Mouse (Mus musculus): ENCODE results near the gene Spp1. TPM values are rescaled to one million over a fixed set of nuclear protein-coding genes. Genes with fewer than 3 reads are reported as not detected.
A peak's percentile ranks its signal among the peaks of the same experiment; 100 is the strongest.

The Spp1 gene
- total RNA-seq (2021), result under 1 TPM; 0.45 to 0.61 TPM

DNA sequence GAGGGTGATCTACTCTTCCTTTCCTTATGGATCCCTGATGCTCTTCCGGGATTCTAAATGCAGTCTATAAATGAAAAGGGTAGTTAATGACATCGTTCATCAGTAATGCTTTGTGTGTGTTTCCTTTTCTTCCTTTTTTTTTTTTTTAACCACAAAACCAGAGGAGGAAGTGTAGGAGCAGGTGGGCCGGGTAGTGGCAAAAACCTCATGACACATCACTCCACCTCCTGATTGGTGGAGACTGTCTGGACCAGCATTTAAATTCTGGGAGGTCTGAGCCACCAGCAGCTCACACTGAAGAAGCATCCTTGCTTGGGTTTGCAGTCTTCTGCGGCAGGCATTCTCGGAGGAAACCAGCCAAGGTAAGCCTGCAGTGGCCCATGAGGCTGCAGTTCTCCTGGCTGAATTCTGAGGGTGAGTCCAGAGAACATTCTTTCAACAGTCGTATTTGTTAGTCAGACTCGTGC, at the start of gene Spp1:
Spp1 (plus strand) TSS at position 284 of the 467 bp plus-strand sequence.
- no peak for DNase-seq

DNA sequence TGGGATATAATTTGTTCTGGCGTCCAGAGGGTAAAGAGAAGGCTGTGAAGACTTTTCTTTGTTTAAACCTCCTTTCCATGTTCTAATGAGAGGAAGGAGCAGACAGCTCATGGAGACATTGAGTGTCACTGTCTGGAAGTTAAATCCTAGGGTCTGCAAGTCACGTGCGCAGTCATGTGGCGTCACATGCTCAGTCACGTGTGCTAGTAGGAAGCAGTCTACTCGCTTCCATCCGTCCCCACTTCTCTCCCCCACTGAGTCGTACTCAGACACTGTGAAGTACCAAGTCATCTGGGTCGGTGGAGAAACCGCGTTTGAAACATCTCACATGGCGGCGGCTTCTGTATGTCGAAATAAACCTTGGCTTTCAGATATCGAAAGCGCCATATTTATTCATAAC, 49.4 kb upstream of the Spp1 start:
- no peak for DNase-seq

DNA sequence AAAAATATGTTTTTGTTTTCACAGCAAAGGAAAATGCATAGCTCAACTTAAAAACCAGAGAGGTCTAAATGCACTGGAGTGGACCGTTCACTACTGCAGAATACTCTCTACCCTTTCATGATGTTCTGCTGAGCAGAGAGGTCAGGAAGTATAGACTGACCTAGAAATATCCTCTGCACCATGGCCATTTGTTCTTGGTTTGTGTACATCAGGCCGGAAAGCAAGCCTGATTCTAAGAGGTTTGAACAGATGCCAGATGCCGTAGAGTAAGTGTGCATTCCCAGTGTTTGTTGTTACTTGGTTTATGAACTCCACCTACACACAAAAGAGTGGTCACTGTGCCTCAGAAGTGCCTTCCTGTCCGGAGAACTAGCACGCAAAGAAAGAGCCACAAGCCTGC, 48.0 kb upstream of the Spp1 start:
- no peak for DNase-seq

DNA sequence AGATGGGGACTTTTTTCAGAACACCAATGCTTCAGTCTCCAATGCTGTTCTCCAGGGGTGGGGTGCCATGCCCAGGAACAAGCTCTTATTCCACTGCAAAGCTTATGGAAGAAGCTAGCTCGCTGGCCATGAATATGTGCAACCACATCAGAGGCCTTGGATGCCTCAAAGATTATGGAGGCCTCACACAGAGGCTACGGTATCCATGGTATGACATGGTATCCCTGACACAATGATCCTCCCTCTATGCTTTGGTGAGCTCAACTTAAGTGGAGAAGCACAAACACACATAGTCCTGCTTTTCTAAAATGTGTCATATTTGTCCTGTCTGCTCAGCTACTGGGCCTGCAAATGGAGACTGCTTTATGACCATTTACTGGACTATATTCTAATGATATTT, 44.0 kb upstream of the Spp1 start:
- no peak for DNase-seq

DNA sequence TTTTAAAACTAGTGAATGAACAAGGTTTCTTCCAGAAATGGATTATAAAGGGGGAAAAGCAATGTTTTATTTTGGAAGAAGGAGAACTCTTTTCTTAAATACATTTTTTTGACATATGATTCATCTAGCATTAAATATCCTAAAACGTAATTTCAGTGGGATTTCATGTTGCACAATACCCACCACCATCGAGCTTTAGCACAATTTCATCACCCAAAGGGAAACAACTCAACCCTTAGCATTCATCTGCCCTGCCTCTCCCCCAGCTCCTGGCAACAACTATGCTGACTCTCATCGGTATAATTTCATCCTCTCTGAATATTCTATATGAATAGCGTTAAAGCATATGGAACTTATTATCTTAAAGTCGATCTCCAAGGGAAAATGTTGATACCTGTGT, 42.1 kb upstream of the Spp1 start:
- no peak for DNase-seq

DNA sequence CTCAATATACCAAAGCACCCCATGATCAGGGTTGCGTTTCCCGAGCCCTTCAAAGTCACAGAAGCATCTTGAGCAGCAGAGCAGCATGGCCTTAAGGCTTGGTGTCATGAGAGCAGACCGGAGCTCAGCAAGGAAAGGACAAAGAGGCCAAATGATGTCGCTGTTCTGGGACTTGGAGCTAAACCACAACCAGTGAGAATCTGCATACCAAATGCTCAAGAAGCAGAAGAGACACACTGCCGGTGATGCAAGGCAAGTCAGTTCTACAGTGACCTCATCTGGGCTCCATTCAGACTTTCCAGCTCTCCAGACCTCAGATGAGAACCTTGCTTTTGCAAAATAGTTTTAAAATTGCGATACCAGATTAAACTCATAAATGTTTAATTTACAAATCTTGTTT, 38.6 kb upstream of the Spp1 start:
- no peak for DNase-seq

DNA sequence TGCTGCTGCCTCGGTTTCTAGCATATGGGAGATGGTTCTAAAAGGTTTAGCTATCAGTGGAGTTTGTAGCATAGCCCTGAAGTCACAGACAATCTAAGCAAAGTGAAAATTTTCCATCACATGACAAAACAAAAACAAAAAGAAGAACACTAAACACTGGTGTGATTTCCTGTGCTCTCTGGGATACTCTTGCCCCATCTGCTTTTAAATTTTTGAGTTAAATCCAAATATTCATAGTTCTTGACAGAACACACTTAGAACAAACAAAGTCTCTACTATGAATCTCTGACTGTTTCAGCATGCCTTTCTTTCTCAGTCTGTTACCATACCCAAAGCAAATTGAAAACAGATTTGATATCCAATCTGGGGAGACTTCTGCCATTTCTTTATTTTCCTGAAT, 36.9 kb upstream of the Spp1 start:
- DNase-seq, result no peak

DNA sequence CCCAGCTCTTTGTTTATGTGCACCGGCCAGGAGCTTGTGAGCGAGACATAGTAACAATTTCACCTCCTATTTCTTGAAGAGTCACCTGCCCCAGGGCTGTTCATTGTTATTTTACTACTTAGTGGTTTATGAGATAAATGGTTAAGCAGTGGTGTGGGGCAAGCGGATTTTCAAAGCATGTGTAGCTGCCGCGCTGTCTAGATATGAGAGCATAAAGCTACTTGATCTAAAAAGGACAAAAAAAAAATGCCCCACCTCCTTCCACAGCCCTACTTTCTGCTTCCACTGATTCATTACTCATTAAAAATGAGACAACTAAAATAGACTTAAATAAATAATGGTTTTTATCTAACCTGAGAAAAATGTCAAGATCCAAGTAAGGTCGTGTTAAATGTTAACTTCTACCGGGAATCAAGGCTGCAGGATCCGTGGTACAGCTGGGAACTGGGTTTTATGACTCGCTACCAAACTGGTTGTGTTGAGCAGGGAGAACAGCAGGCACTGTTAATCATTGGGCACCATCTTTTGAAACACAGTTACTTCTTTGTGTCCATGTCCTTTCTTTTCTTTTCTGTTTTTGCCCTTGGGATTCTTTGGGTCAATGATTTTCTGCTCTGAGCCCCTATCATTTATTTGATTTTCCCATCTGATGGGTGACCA, 35.5 kb upstream of the Spp1 start:
- no peak for DNase-seq

DNA sequence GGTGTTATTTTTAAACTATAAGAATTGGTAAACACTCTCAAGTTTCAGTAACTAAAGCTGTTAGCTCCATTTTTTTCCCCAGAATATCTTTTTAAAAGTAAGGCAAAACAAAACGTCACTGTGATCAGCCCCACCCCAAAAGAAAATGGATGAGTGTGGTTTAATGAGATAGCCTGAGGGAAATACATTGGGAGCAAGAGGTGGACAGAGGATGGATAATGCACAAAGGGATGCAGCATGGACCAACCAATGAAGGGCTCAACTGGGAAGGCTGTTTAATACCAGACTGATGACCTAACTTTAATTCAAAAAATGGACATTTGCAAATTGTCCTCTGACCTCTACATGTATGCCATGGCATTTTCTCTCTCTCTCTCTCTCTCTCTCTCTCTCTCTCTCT, 34.9 kb upstream of the Spp1 start:
- no peak for DNase-seq

DNA sequence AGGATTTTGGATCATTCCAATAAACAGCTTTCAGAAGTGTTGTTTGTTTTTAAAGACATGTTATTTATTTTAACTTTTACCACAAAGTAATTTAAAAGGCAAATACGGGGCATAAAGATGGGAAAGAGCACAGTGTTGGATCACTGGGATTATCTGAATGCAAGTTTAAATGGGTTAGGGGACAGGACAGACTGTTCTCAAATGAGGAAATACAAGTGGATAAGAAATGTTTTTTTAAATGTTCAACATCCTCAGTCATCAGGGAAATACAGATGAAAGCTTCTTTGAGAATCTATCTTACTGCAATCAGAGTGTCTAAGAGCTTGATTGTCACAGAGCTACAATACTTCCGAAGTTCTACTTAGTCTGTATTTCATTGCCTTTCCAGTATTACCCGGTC, 32.3 kb upstream of the Spp1 start:
- no peak for DNase-seq

DNA sequence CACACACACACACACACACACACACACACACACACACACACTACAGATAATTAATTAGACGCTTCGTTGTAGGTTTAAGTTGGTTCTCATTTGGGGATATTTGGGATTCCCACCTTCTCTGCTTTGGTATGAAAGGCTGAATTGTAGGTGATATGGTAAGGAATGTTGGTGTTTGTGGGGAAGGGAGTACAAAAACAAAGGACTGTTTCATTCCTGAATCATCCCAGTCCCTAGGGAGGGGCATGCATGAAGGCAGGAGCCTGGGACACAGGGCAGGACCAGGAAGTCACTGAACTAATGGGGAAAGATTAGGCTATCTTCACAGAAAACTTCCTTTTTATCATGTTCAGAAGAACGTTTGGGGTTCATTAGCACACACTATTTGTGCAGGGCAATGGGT, 31.6 kb upstream of the Spp1 start:
- DNase-seq, result no peak

DNA sequence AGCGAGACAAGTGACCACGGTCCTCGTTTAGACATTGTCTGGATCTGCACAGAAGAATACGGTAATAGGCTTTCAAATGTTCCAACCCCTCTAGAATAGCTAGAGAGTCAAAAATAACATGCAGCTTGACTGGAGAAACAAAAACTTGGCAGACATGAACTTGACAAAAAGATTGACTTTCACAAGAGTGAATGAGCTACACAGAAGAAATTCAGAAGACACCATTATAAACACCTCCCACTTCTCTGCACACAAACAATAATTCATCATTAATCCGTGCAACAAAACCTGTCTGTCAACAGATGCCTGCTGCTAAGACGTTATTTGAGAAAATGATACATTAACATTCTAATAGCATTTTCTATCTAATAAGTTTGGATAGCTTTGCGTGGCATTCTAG, 30.4 kb upstream of the Spp1 start:
- no peak for DNase-seq

DNA sequence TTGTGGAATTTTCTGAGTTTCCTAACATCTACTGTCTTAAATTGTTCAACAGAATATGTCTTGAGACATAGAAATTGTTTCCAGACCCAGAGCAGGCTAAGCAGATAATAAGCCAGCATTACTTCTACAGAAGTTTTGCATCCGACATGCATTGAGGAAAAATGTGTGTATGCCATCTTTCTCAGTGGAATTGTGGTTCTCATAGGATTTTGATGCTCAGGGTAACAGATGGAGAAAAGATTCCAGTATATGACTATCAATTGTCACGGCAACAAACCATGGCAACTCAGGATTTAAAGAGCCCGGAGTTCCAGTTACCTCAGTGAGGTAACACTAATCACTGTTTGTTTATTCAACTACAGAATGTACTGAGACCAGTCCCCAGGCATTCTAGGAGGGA, 29.9 kb upstream of the Spp1 start:
- DNase-seq, result no peak

DNA sequence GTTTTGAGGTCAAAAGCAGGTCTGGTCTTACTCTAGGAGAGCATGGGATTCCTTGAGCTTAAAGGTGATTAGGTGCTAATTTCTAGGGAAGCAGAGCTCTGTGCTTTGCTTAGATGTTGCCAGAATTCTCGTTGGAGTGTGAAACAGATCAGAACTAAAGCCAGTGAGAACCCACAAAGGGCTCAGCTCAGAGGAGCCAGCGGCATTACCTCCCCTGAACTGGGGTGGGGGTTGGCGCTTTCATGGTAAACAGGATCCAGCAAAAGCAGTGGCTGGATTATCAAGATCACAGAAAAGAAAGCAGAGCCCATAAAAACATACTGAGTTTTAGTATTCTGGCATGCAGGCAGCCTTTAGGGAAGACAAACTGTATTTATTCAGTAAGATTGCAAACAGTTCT, 28.2 kb upstream of the Spp1 start:
- DNase-seq, result no peak

DNA sequence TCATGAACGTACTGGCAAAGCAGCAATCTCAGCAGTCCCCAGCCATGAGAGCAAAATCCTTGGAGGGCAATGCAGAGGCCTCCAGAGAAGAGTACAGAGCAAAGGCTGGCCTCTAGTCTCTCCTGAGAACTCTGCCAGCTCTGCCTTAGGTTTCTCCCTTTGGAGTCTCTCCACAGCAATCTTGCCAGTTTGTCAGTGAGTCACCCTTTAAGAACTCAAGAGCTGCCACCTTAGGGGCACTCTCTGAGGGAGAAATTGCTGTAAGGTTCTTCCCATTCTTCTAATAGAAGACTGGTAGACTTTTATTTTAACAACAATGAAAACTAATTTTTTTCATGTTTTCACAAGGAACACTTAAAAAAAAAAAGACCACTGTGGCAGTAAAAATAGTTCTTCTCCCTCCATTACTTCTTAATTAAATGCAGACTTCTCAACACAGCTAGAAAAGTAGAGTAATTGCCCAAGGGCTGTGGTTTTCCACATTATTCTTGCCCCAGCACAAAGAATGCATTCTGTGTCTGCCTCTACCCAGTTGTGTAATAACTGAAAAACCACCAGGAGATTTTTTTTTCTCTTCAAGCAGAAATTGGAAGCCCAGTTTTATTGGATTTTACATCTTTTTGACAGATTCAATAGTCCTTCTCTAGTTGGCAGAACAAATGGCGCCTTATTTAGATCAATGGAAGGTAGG, 27.2 kb upstream of the Spp1 start:
- DNase-seq, result no peak

DNA sequence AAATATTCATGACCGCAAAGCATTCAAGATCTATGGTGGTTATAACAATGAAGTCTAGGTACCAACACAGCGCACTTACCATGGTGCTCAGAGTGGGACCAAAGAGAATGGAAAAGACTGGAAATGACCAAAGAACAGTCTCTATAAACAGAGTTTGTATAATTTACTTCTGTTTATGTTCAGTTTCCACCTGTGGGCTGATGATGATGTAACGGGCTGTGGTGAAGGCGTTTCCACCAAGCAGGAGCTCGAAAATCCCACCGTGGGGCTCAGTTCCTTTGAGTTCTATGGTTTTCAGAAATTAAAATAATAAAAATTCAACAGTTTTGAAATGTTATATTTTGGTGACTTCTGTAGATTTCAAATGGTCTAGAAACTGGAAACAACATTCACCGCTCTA, 26.4 kb upstream of the Spp1 start:
- DNase-seq, result no peak

DNA sequence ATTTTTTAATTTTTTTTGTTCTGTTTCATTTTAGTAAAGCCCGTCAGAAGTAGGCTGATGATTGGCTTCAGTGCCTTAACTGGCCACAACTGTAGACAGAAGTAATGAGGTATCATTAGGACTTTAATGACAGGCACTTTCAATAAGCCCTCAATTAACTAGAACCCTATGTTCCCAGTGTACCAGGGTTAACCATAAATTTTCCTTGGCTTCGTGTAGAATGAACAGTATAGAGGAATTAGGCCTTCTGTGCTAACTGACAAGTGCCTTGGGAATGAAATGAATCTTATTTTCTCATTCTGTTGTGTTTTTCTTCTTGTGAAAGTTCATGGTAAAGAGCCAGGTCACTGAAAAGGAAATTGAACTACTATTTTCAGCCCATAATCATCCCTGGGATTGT, 18.9 kb upstream of the Spp1 start:
- DNase-seq, result no peak

DNA sequence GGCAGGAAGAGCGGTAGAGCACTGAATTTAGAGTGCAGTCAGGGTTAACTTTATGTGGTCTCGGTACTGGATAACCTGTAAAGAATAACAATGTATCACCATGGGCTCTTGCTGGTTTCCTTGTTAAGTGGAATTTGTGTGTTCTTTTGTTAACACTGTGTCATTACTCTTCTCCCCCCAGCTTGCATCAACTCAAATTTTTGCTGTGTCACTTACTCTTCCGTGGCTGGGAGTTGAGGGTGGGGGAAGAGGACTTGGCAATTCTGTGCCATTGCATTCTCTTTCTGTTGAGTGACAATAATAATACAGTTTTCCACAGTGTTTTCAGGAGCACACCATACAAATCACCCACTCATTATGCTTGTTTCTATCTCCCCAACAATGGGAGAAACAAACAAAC, 17.9 kb upstream of the Spp1 start:
- no peak for DNase-seq

DNA sequence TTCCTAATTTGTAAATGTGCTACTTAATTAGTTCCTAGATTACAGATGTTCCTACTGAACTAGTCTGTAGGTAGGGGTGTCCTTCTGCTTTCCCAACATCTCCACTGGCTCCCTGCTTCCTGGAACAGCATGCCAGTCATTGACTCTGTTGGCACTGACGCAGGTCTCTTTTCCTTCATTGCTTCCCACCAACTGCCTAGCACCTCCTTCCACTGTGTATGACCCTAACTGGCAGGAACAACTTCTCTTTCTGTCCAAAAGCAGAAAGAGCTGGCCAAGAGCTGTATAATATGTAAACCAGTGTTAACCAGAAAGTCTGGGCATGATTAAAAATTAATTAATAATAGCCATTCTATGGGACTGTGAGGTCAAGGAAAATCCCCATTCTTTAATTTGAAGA, 17.2 kb upstream of the Spp1 start:
- no peak for DNase-seq

DNA sequence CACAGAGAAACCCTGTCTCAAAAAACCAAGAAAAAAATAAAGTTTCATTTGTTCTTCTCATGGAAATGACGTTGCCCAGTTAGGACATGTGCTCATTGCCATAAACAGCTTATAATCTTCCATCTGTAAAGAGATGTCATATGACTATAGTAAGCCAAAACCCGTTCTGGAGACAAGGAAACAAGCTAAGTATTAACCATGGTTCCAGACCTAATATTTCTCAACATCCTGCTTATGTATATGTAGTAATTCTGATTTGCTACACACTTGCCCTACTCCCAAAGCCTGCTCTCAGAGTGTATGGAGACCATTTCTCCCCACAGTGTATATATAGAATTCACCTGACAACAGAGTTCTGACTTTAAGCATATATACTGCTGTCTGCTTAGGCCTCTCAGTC, 12.9 kb upstream of the Spp1 start:
- DNase-seq, result no peak

DNA sequence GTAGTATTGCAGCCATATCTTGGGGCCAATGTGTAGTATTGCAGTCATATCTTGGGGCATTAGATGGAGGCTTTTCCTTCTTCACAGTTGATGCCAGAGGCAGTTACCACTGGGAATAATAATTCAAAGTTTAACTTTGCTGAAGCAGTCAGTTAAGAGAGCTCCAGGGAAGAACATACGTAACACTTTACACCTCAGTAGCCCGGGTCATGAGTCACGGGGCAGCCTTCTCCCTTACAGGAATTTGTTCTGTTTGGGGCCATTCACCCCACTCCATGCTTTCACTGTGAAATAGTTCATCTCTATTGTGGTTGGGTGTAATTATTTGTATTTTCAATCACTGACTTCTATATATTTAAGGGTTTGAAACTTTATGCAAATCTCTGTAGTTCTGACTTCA, 11.1 kb upstream of the Spp1 start:
- DNase-seq, result no peak

DNA sequence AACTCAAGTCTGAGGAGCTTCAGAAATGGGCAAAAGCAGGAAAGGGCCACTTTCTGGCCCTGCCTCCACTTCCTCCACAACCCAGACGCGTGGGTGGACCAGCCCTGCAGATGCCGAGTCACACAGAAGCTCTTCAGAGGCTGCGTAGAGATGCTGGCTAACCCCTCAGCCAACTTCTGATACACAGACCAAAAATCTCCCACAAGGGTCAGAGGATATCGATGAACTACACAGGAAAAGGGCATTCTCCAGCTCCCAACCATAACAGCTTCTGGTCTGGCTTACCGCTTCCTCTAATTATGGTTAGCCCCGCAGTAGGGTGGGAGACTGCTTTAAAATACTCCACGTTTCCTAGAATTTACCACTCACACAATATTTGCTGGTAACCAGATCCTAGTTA, 9.0 kb upstream of the Spp1 start:
- peak; percentile 7 for DNase-seq

DNA sequence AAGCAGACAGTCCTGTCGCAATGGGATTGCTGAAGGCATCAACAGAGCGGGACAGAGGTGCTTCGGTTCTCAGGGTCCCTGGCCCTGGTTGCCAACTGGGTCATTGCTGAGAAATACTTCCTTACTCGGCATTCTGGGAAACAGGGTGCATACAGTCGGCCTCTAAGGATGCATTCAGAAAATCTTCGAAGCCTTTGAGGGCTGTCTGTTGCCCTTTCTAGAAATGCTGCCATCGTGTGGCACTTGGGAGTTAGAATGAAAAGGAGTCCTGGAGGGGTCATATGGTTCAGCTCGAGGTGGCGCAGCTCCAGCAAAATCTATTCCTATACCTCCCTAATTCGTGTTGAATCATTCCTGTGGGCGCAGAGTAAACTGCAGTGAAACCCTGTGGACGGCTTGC, 2.0 kb upstream of the Spp1 start:
- DNase-seq, result peak; percentile 19

DNA sequence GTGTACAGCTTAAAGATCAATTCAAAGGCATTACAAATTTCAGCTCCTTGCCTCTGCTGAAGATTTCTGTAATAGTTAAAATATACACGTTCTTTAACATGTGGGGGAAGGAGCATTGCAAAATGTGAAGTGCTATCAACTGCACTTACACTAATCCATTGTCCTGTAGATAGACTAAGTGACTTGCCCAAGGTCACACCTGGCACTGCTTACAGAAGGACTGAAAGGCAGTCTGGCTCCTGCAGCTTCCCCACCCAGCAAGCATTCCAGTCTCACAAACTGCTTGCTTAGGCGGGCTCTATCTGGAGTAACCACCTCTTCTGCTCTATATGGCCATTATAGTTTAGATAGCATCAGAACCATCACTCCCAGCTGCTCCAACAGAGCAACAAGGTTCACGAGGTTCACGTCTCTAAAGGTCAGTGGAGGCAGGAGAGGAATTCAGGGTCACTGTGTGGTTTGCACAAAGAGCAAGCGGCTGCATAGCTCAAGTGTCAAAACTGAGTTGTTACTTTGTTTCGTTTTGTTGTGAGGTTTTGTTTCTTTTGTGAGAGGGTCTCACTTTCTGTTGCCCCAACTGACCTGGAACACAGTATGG, 851 bp upstream of the Spp1 start:
- DNase-seq, result no peak
